9 mouse cellular contexts compared by ENCODE assay signal in the genomic region with DNA sequence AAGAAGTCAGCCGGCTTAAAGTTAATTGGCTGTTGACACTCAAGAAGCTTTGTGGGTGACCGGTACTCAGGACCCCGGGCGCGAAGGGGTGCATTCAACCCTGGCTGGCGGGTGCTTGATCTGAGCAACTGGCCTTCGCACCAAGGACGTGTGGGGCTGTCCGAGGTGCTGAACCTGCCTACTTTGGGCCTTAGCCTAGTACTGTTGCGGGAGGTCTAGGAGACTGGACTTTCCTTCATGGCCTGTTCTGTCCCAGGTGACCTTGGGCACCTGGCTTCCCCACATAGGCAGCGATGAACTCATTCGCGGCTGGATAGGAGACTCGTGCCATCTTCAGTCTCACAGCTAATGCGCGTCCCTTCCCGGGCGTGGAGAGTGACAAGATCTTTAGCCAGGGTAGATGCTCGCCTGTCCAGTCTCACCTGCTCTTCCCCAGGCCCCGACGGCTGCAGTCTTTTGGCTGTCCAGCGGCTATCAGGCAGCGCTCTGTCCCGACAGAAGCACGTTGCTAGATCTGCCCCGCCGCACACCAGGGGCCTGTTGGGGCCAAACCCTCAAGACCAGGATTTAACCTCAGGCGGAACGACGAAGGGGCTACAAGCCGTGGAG. TPM values are rescaled to one million over a fixed set of nuclear protein-coding genes. Genes with fewer than 3 reads are reported as not detected.
DNase-seq lines count a peak whose midpoint lies in the region; ATAC-seq lines count a peak whose summit lies in the region.
"Had no signal": no experiment of that assay in that cellular context is flagged by ENCODE, and none has a peak within 500 bp of the region (broad histone marks: within the 10 kb centered on the region; RNA-seq: fewer than 3 reads in every experiment).

No protein-coding gene starts in this region.

- H3K4me1 ChIP-seq in forebrain, embryonic 15.5 days: peaks cover 30% of the 10 kb centered on the region
- peaks cover 16% of the 10 kb centered on the region for H3K4me1 ChIP-seq in hindbrain, embryonic 16.5 days (ENCODE audit: control insufficient read depth, insufficient read depth, low read depth, low read length)
- H3K4me1 ChIP-seq in liver, embryonic 12.5 days: peaks cover 51% of the 10 kb centered on the region

- peak; percentile 15 for DNase-seq in cerebellum, adult 9-10 months
- DNase-seq in cerebellum, adult 9-11 months: no peak
- DNase-seq in adrenal gland, adult 2 months: peak; percentile 88
- DNase-seq in thymus, postnatal 36 days: peak; percentile 56

- ATAC-seq in forebrain, embryonic 15.5 days (replicated peaks): peak; percentile 12
- 0 out of 2 replicates have a peak, but pooled peaks have one; percentile 3 for ATAC-seq in hindbrain, embryonic 16.5 days
- no peak for ATAC-seq in liver, embryonic 12.5 days
- ATAC-seq in monocyte, adult 5-6 weeks (replicated peaks; ENCODE audit: insufficient number of reproducible peaks, low FRiP score, low TSS enrichment, poor library complexity, severe bottlenecking): peak; percentile 21; the same call in 1 of the 2 replicates

- H3K27me3 ChIP-seq in forebrain, embryonic 15.5 days: peaks cover 38% of the 10 kb centered on the region
- H3K27me3 ChIP-seq in hindbrain, embryonic 16.5 days (replicated peaks; ENCODE audit: control insufficient read depth, insufficient read depth, low read length): peaks cover 22% of the 10 kb centered on the region
- peaks cover 70% of the 10 kb centered on the region for H3K27me3 ChIP-seq in liver, embryonic 12.5 days (replicated peaks)

- no peaks in the 10 kb centered on the region for H3K9me3 ChIP-seq in forebrain, embryonic 15.5 days
- H3K9me3 ChIP-seq in hindbrain, embryonic 16.5 days (ENCODE audit: control insufficient read depth, low read length): no peaks in the 10 kb centered on the region
- no peaks in the 10 kb centered on the region for H3K9me3 ChIP-seq in liver, embryonic 12.5 days (replicated peaks)

- H3K4me2 ChIP-seq in forebrain, embryonic 15.5 days (replicated peaks): peak overlapping the region; percentile 73
- peak overlapping the region; percentile 77 for H3K4me2 ChIP-seq in hindbrain, embryonic 16.5 days (ENCODE audit: low read length)
- peak overlapping the region; percentile 91 for H3K4me2 ChIP-seq in liver, embryonic 12.5 days

- H3K27ac ChIP-seq in forebrain, embryonic 15.5 days (replicated peaks): no peak overlapping the region
- H3K27ac ChIP-seq in hindbrain, embryonic 16.5 days (ENCODE audit: low read depth, low read length): no peak overlapping the region
- H3K27ac ChIP-seq in liver, embryonic 12.5 days: no peak overlapping the region

- peak overlapping the region; percentile 64 for H3K4me3 ChIP-seq in forebrain, embryonic 15.5 days
- peak overlapping the region; percentile 62 for H3K4me3 ChIP-seq in hindbrain, embryonic 16.5 days (ENCODE audit: low read length)
- peak overlapping the region; percentile 60 for H3K4me3 ChIP-seq in liver, embryonic 12.5 days

- peaks cover 14% of the 10 kb centered on the region; the same call in 1 of the 2 replicates for H3K36me3 ChIP-seq in forebrain, embryonic 15.5 days
- peaks cover 12% of the 10 kb centered on the region; the same call in 1 of the 2 replicates for H3K36me3 ChIP-seq in hindbrain, embryonic 16.5 days (ENCODE audit: control insufficient read depth, insufficient read depth, low read length)
- H3K36me3 ChIP-seq in liver, embryonic 12.5 days: peaks cover 23% of the 10 kb centered on the region

- WGBS in forebrain, embryonic 15.5 days: 4% methylated on average over 31 of the region's 31 CpGs
- 6% methylated on average over 31 of the region's 31 CpGs for WGBS in hindbrain, embryonic 16.5 days
- 5% methylated on average over 31 of the region's 31 CpGs for WGBS in liver, embryonic 12.5 days (ENCODE audit: insufficient replicate concordance)

- H3K9ac ChIP-seq in forebrain, embryonic 15.5 days (replicated peaks): peak overlapping the region; percentile 51
- H3K9ac ChIP-seq in hindbrain, embryonic 16.5 days (ENCODE audit: low read depth, low read length): peak overlapping the region; percentile 69
- H3K9ac ChIP-seq in liver, embryonic 12.5 days: peak overlapping the region; percentile 20; the same call in 1 of the 2 replicates

RNA-seq across cellular contexts. Expression of gene Chrm4, which starts 5.8 kb away (rescaled TPM):
- 1 to 10 TPM; 2.1 to 3.1 TPM for total RNA-seq in adrenal gland, adult 2 months (2021)
- polyA plus RNA-seq in adrenal gland, adult 2 months (2012; rRNA removed): 0.28 and 0.49 TPM in 2 replicates
- 1.5 and 1.8 TPM in 2 replicates for polyA plus RNA-seq in forebrain, embryonic 15.5 days (2015; fragmentation: Nextera tagmentation; extraction: Ambion mirVana)
- 1.5 TPM in 2 replicates for polyA plus RNA-seq in hindbrain, embryonic 16.5 days (2015; fragmentation: Nextera tagmentation; extraction: Ambion mirVana)
- polyA plus RNA-seq in liver, embryonic 12.5 days (2016; fragmentation: Nextera tagmentation; extraction: Ambion mirVana): 0.17 TPM in 1 of 2 replicates, not detected in the other
- 0.29 TPM in 1 of 3 replicates, not detected in the others for total RNA-seq in monocyte, adult 5-6 weeks (2017)

RNA-seq across cellular contexts. Expression of gene Mdk, which starts 10.8 kb away (rescaled TPM):
- total RNA-seq in adrenal gland, adult 2 months (2021): 1 to 10 TPM; 6.0 to 8.0 TPM
- 1.3 and 2.1 TPM in 2 replicates for polyA plus RNA-seq in adrenal gland, adult 2 months (2012; rRNA removed)
- polyA plus RNA-seq in forebrain, embryonic 15.5 days (2015; fragmentation: Nextera tagmentation; extraction: Ambion mirVana): 347 and 357 TPM in 2 replicates
- 160 and 182 TPM in 2 replicates for polyA plus RNA-seq in hindbrain, embryonic 16.5 days (2015; fragmentation: Nextera tagmentation; extraction: Ambion mirVana)
- polyA plus RNA-seq in liver, embryonic 12.5 days (2016; fragmentation: Nextera tagmentation; extraction: Ambion mirVana): 137 and 140 TPM in 2 replicates
- 10.2 TPM in 1 of 3 replicates, not detected in the others for total RNA-seq in monocyte, adult 5-6 weeks (2017)

RNA-seq across cellular contexts. Expression of gene Gm9821, which starts 24.2 kb away (rescaled TPM):
- total RNA-seq in adrenal gland, adult 2 months (2021): not detected
- polyA plus RNA-seq in adrenal gland, adult 2 months (2012; rRNA removed): not detected in 2 replicates
- 0.15 and 0.32 TPM in 2 replicates for polyA plus RNA-seq in forebrain, embryonic 15.5 days (2015; fragmentation: Nextera tagmentation; extraction: Ambion mirVana)
- polyA plus RNA-seq in hindbrain, embryonic 16.5 days (2015; fragmentation: Nextera tagmentation; extraction: Ambion mirVana): 0.16 and 0.29 TPM in 2 replicates
- 2.3 and 2.5 TPM in 2 replicates for polyA plus RNA-seq in liver, embryonic 12.5 days (2016; fragmentation: Nextera tagmentation; extraction: Ambion mirVana)
- total RNA-seq in monocyte, adult 5-6 weeks (2017): 0.29 to 0.97 TPM (median 0.32 TPM) in 3 replicates
- total RNA-seq: left cerebral cortex, postnatal 10 days had no signal

RNA-seq across cellular contexts. Expression of gene Dgkz, which starts 54.4 kb away (rescaled TPM):
- total RNA-seq in adrenal gland, adult 2 months (2021): 10 to 100 TPM; 37.8 to 57.6 TPM
- 108 and 122 TPM in 2 replicates for polyA plus RNA-seq in adrenal gland, adult 2 months (2012; rRNA removed)
- 27.6 and 28.2 TPM in 2 replicates for polyA plus RNA-seq in forebrain, embryonic 15.5 days (2015; fragmentation: Nextera tagmentation; extraction: Ambion mirVana)
- 32.3 and 37.5 TPM in 2 replicates for polyA plus RNA-seq in hindbrain, embryonic 16.5 days (2015; fragmentation: Nextera tagmentation; extraction: Ambion mirVana)
- 46.9 and 48.8 TPM in 2 replicates for polyA plus RNA-seq in liver, embryonic 12.5 days (2016; fragmentation: Nextera tagmentation; extraction: Ambion mirVana)
- total RNA-seq in monocyte, adult 5-6 weeks (2017): 83.0 to 148 TPM (median 110 TPM) in 3 replicates

Comparison
In these comparisons a context has a peak if more than half of its experiments do, and no peak if none do; other contexts are left out.
1. RNA of gene Mdk, which starts 10.8 kb away (polyA plus RNA-seq): 347 to 357 TPM in forebrain, embryonic 15.5 days, 160 to 182 TPM in hindbrain, embryonic 16.5 days and 137 to 140 TPM in liver, embryonic 12.5 days; 1.3 to 2.1 TPM in adrenal gland, adult 2 months; every median in the first group is over 10 times any median in the second.
2. Peak in every context shown above with its lines, with median percentiles within 50 percentile points of each other: H3K4me2 ChIP-seq, H3K4me3 ChIP-seq and H3K9ac ChIP-seq.